Mouse (Mus musculus) neural tube, embryonic 11.5 days (tissue): Measurements from ENCODE around the gene Cstf2. TPM values are rescaled to one million over a fixed set of nuclear protein-coding genes. Genes with fewer than 3 reads are reported as not detected.
A peak's percentile ranks its signal among the peaks of the same experiment; 100 is the strongest.

Experiments
- ATAC-seq: fragments of 200-750 bp; cut with Nextera tagmentation; 2 replicates; pipeline ENCODE4 v1.8.0; 2017; ENCODE audit warnings: moderate number of reproducible peaks, mild to moderate bottlenecking, moderate TSS enrichment, moderate library complexity; ENCODE audit not compliant: insufficient read depth, low FRiP score, low TSS enrichment
- DNase-seq: peaks from one replicate; pipeline ENCODE4 v3.0.0-alpha.2; 2015; ENCODE audit warnings: low spot score
- H3K27ac ChIP-seq: fragments of 300-500 bp; sonication (generic); 2 replicates; pipeline ENCODE4 v1.5.1; 2014; ENCODE audit warnings: low read depth, mild to moderate bottlenecking, low read length
- H3K27me3 ChIP-seq: fragments of 300-500 bp; sonication (generic); 2 replicates; pipeline ENCODE4 v1.6.1; 2014; ENCODE audit warnings: mild to moderate bottlenecking, low read length, mixed read lengths; ENCODE audit not compliant: control insufficient read depth, insufficient read depth
- H3K36me3 ChIP-seq: fragments of 300-500 bp; sonication (generic); 2 replicates; pipeline ENCODE4 v1.6.1; 2014; ENCODE audit warnings: mild to moderate bottlenecking, low read length, moderate library complexity, mixed read lengths; ENCODE audit not compliant: control insufficient read depth, insufficient read depth
- H3K4me1 ChIP-seq: fragments of 300-500 bp; sonication (generic); 2 replicates; pipeline ENCODE4 v1.6.1; 2014; ENCODE audit warnings: low read length, mixed read lengths; ENCODE audit not compliant: control insufficient read depth, insufficient read depth
- H3K4me2 ChIP-seq: fragments of 300-500 bp; sonication (generic); 2 replicates; pipeline ENCODE4 v1.6.1; 2014; ENCODE audit warnings: low read depth, mild to moderate bottlenecking, moderate library complexity
- H3K4me3 ChIP-seq: fragments of 300-500 bp; sonication (generic); 2 replicates; pipeline ENCODE4 v1.5.1; 2014; ENCODE audit warnings: low read depth, low read length
- H3K9ac ChIP-seq: fragments of 300-500 bp; sonication (generic); 2 replicates; pipeline ENCODE4 v1.6.1; 2014; ENCODE audit warnings: mild to moderate bottlenecking, low read length
- H3K9me3 ChIP-seq: fragments of 300-500 bp; sonication (generic); 2 replicates; pipeline ENCODE4 v1.6.1; 2016; ENCODE audit warnings: low read length; ENCODE audit not compliant: control insufficient read depth
- WGBS: fragments of 180-500 bp; shearing (Covaris S2); extraction: QIAGEN DNeasy Blood & Tissue Kit; methylation state at CpG from one replicate; pipeline ENCODE4 v1.1.7; 2014; 5-methylcytosine and 5-hydroxymethylcytosine counted together
- polyA plus RNA-seq: library from polyadenylated mRNA; unstranded; fragments of >200 nt; fragmentation: Nextera tagmentation; extraction: Ambion mirVana; gene quantifications from 2 replicates; pipeline ENCODE4 v1.2.1, GENCODE M21; 2014

The Cstf2 gene
- 74.0 and 75.2 TPM in 2 replicates for polyA plus RNA-seq

DNA sequence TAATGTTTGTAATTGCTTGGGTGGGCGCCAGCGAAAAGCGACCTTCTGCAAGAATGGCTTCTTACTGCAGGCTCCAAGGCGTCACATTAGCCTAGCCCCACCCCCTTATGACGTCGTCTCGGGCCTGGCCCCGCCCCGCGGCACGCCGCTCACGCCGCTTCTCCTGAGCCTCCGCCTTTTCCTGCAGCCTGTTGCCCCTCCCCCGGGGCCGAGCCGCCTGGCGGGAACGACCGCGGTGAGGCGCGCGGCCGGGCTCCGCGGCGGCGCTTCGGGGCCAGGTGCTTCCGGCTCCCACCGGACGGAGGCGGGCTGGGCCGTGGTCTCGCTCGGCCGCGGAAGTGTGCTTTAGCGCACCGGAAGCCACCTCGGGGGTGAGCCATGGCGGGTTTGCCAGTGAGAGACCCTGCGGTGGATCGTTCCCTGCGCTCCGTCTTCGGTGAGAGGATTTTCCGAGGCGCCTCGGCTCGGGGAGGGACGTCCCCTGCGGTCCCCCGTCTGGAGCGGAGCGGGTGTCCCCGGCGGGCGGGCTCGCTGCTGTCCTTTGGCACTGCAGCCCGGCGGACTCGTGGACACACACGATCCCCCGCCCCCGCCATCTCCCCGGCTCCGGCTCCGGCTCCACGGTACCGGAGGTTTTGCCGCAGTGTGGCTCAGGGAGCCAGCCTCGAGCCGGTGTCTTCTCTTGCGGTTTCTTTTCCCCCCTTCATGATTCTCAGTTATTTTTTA, at the start of gene Cstf2:
Cstf2 (plus strand) TSS at position 201 of the 726 bp plus-strand sequence.
- Histone ChIP-seq H3K4me1 (no peaks in the 10 kb centered on the region), H3K4me3 (peak within 1 kb of the TSS; percentile 54), H3K4me2 (peak within 1 kb of the TSS; percentile 42), H3K9me3 (no peaks in the 10 kb centered on the region), H3K27ac (peak within 1 kb of the TSS; percentile 76; the same call in 1 of the 2 replicates), H3K27me3 (no peaks in the 10 kb centered on the region), H3K36me3 (no peaks in the 10 kb centered on the region), H3K9ac (peak within 1 kb of the TSS; percentile 67)
- 24% methylated on average over 68 of the region's 77 CpGs for WGBS
- DNase-seq (peak; percentile 92), ATAC-seq (peak; percentile 97)

DNA sequence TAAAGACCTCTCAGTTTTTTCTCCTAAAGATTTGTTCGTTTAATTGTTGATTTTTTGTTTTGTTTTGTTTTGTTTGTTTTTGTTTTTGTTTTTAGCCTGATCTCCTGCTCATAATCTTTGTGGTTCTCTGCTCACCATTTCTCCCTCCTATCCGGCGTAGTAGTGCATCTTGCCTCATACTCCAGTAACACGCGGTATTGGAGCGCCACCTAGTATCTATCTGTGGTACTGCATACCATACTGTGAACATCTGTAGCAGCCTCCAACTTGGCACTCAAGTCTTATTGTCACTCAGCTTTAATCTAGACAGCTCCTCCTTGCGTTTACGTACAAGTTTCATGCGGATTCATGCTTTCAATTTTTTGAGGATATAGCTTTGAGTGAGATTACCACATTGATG, 40.0 kb upstream of the Cstf2 start:
- H3K4me2 ChIP-seq: no peak overlapping the region
- H3K9ac ChIP-seq: no peak overlapping the region
- H3K4me3 ChIP-seq: no peak overlapping the region
- H3K9me3 ChIP-seq: no peaks in the 10 kb centered on the region
- H3K27ac ChIP-seq: no peak overlapping the region
- no peaks in the 10 kb centered on the region for H3K36me3 ChIP-seq
- no peaks in the 10 kb centered on the region for H3K27me3 ChIP-seq
- 9% methylated on average over 9 of the region's 9 CpGs for WGBS
- ATAC-seq (no peak), DNase-seq (peak; percentile 51)
- no peaks in the 10 kb centered on the region for H3K4me1 ChIP-seq

DNA sequence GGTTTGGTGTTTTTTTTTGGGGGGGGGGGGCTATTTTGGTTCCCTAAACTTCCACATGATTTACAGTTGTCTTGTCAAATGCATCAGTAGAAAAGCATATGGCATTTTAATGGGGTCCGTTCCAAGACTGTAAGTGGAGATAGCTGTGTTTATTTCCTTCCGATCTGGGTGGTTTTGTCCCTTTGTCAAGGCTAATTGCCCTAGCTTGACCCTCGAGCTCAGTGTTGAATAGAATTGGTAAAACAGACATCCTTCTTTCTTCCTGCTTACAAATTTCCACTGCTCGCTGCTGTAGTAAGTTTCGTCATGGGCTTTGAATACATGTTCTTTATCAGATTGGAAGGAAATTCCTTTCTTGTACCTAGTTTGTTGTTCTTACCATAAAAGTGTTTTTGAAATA, 38.3 kb upstream of the Cstf2 start:
- Histone ChIP-seq H3K4me1 (no peaks in the 10 kb centered on the region), H3K36me3 (no peaks in the 10 kb centered on the region), H3K27me3 (no peaks in the 10 kb centered on the region), H3K9ac (no peak overlapping the region), H3K4me2 (no peak overlapping the region), H3K9me3 (no peaks in the 10 kb centered on the region), H3K4me3 (no peak overlapping the region), H3K27ac (no peak overlapping the region)
- ATAC-seq (no peak), DNase-seq (no peak)
- WGBS: 41% methylated on average over 5 of the region's 5 CpGs

DNA sequence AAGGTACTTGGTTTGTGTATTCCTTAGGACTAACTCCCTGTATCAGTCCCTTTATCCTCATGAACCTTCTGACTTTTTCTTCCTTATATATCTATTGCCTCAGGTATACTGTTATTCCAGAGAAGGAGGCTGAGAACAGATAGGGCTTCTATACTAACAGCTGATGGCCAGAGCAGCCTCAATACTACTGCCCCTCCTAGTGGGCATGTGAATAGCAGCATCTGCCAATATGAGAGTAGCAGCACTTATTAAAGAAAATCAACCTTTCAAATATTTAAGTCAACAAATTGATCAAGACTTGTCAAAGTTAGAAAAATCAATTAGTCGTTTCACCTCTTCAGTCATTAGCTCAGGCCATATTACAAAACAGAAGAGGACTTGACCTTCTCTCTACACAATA, 10.0 kb upstream of the Cstf2 start:
- Histone ChIP-seq H3K27me3 (no peaks in the 10 kb centered on the region), H3K27ac (no peak overlapping the region), H3K4me1 (no peaks in the 10 kb centered on the region), H3K4me3 (no peak overlapping the region), H3K36me3 (no peaks in the 10 kb centered on the region), H3K9me3 (no peaks in the 10 kb centered on the region), H3K4me2 (no peak overlapping the region), H3K9ac (no peak overlapping the region)
- ATAC-seq (no peak), DNase-seq (no peak)
- WGBS: 79% methylated on average over 1 of the region's 1 CpGs

DNA sequence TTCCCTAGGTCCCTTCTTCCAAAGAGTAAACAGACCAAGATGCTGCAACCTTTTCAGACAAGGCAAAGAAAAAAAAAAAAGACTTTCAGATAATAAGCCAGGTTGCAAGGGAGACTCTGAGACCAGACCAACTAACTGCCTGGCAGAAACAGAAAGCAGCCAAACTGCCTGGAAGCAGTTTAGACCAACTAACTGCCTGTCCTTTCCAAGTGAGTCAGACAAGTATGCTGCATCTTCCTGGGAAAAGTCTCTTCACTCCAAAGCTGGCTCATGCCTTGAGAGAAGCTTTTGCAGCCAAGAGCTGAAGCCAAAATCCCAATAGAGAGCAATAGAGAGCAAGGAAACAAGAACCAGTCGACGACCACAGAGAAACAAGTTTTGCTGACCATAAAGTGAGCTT, 2.1 kb upstream of the Cstf2 start:
- Histone ChIP-seq H3K4me1 (no peaks in the 10 kb centered on the region), H3K4me3 (no peak overlapping the region), H3K27me3 (no peaks in the 10 kb centered on the region), H3K9ac (no peak overlapping the region), H3K27ac (no peak overlapping the region), H3K9me3 (no peaks in the 10 kb centered on the region), H3K4me2 (no peak overlapping the region), H3K36me3 (no peaks in the 10 kb centered on the region)
- ATAC-seq: no peak
- DNase-seq: no peak
- WGBS: 86% methylated on average over 2 of the region's 2 CpGs

DNA sequence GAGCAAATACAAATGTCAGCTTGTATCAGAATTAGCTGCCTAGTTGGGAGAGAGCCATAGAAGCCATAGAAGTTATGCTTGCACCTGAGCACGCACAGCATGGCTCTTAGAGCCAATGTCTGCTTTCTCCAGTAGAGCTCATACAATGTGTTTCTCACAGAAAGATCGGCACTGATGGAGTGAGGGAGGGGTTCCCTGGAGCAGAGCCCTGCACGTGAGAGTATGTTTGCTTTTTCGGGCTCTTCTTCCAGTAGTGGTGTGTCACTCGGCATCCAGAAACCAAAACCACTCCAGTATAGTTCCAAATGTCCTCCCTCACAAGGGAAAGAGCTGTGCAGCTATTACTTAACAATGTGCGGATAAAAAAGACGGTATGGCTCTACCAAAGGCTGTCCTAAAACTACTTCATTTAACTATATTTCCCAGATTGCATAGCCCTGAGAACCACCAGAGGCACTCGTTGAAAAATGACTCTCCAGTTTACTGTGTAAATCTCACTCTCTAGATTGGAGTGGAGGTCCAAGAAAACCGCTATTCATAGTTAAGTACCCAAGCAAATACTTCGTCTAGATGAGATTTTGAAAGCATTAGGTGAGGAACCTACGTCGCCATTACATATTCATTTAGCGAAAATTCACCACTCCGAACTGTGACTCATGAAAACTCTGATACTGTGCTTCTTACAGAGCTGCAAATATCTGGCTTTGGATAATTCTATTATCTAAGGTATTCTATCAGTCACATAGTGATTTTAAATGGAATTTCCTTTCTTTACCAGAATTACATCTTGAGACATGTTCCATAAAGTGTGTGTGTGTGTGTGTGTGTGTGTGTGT, 729 bp upstream of the Cstf2 start:
- Histone ChIP-seq H3K27me3 (no peaks in the 10 kb centered on the region), H3K27ac (no peak overlapping the region), H3K4me1 (no peaks in the 10 kb centered on the region), H3K9ac (no peak overlapping the region), H3K4me2 (peak overlapping the region; percentile 28), H3K4me3 (peak overlapping the region; percentile 54; the same call in 1 of the 2 replicates), H3K36me3 (no peaks in the 10 kb centered on the region), H3K9me3 (no peaks in the 10 kb centered on the region)
- ATAC-seq: no peak
- DNase-seq: no peak
- 81% methylated on average over 14 of the region's 14 CpGs for WGBS

DNA sequence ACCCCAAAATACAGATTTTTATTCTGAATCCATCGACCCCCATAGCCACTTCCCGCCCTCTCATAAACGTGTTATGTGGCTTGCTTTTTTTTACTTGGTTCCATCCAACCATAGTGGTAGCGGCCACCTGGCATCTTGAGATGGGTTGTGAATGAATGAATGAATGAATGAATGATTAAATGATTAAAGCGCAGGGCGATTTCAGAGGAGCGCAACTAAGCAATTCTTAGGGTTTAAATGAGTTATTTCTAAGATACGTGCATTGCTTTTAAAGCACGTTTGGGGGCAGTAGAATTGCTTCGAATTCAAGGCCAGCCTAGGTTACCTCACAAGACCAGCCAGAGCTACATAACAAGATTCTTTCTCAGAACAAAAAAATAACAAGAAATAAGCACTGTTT, 777 bp downstream of the Cstf2 start:
- Histone ChIP-seq H3K9ac (peak overlapping the region; percentile 67), H3K27me3 (0 out of 2 replicates have a peak, but pooled peaks cover 2% of the 10 kb centered on the region), H3K36me3 (no peaks in the 10 kb centered on the region), H3K27ac (peak overlapping the region; percentile 76; the same call in 1 of the 2 replicates), H3K4me3 (peak overlapping the region; percentile 54), H3K4me2 (peak overlapping the region; percentile 42), H3K9me3 (no peaks in the 10 kb centered on the region), H3K4me1 (no peaks in the 10 kb centered on the region)
- ATAC-seq: peak; percentile 13; the same call in 1 of the 2 replicates
- 22% methylated on average over 10 of the region's 10 CpGs for WGBS
- no peak for DNase-seq

DNA sequence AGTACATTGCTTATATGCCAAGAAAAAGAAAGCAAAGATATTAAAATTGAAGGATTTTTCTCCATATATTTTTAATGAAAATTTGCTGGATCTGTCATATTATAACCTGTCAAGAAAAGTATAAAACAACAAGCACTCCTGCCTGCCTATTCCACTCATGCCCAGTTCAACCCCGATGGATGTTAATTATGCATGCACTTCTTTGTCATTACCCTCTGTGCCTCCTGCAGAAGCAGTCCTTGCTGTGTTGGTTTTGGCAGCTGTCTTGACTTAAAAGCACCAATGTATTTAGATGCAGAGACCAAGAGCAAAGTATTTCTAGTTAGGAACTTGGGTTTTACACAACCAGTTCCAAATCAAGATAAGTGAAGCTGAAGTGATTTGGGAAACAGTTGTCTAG, 26.5 kb downstream of the Cstf2 start:
- DNase-seq (no peak), ATAC-seq (no peak)
- H3K27me3 ChIP-seq: no peaks in the 10 kb centered on the region
- H3K9me3 ChIP-seq: no peaks in the 10 kb centered on the region
- no peaks in the 10 kb centered on the region for H3K4me1 ChIP-seq
- H3K4me3 ChIP-seq: no peak overlapping the region
- H3K36me3 ChIP-seq: no peaks in the 10 kb centered on the region
- WGBS: 78% methylated on average over 1 of the region's 1 CpGs
- no peak overlapping the region for H3K4me2 ChIP-seq
- H3K27ac ChIP-seq: no peak overlapping the region
- no peak overlapping the region for H3K9ac ChIP-seq
